Mouse (Mus musculus) activated CD4-positive, CD25-positive, alpha-beta regulatory T cell, adult 4 months (primary cell): ENCODE measurements around the gene Ubash3a. TPM values are rescaled to one million over a fixed set of nuclear protein-coding genes. Genes with fewer than 3 reads are reported as not detected.

ENCODE experiments used
- ATAC-seq: one replicate; pipeline ENCODE4 v1.8.0; 2017
- polyA plus RNA-seq, 2 experiments: library from polyadenylated mRNA; unstranded; fragments of 100-300 nt; shearing (Covaris generic); gene quantifications; one replicate each; pipeline ENCODE4 v1.2.1; 2017

Gene Ubash3a
- polyA plus RNA-seq, 2 experiments from 2014 or later: 235 to 244 TPM

DNA sequence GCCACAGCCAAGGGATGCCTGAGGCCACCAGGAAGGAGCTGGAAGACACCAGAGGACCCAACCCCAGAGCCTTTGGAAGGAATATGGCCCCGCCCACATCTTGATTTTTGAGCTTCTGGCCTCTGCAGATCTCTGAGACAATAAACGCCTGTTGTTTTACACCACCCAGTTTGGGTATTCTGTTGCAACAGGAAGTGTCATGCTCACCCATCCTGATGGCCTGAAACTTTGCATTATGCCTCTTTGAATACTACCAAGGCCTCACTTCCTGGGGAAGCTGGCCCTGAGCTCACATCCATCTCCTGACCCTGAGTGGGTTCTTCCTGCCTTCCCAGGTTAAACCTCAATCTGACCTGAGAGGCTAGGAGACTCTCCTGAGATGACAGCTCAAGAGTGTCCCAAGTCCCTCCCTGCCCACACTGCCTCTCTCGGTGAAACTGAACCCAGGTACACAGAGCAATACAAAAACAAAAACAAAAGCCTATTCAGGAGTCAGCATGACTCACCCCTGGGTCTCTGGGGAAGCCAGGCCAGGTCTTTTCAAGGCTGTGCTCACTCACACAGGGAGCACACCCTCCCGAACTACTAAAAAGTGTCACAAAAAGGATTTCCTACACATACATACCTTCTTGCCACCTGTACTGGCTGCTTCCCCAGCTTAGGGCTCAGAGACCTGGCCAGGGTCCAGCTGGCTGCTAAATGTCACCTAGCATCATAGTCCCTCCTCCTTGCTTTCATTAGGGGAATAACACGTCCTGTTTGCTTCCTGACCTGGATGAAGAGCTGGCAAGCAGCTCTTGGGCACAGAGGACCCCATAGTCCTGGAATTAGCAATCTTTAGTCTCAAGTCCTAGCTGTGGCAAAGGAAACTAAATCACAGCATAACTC is 8.6 kb downstream of the Ubash3a start:
- ATAC-seq: peak; percentile 12

- ATAC-seq: no peak
Measured at GRCm38 (mm10) chr17:31222810-31223310, 15.2 kb downstream of the Ubash3a start.

GRCm38 (mm10) chr17:31223835-31224234 is 16.2 kb downstream of the Ubash3a start:
- peak; percentile 82 for ATAC-seq

- ATAC-seq: no peak
Measured at GRCm38 (mm10) chr17:31224591-31224990, 16.9 kb downstream of the Ubash3a start.

- ATAC-seq: no peak
Measured at GRCm38 (mm10) chr17:31226368-31226767, 18.7 kb downstream of the Ubash3a start.

DNA sequence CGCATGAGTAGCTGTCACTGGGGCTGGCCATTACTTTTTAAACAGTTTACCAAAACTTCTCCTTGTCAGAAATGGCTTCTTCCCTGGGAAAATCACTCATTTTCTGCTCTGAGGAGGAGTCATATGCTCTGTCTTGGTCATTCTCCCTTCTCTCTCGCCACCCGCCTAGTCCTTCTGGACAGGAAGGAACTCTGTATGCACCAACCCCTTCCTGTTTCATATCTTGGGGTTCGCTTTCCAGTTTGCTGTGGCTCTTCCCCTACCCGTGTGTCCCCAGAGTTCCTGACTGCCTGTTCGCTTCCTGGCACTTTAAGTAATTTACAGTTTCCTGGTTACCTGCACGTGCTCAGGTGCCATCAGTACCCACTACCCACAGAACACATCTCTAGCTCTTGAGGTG is 19.3 kb downstream of the Ubash3a start:
- no peak for ATAC-seq

- ATAC-seq: no peak
Measured at GRCm38 (mm10) chr17:31231780-31232179, 24.1 kb downstream of the Ubash3a start.

- no peak for ATAC-seq
Measured at GRCm38 (mm10) chr17:31232251-31233010, 24.8 kb downstream of the Ubash3a start.

- ATAC-seq: no peak
Measured at GRCm38 (mm10) chr17:31235915-31236314, 28.2 kb downstream of the Ubash3a start.

DNA sequence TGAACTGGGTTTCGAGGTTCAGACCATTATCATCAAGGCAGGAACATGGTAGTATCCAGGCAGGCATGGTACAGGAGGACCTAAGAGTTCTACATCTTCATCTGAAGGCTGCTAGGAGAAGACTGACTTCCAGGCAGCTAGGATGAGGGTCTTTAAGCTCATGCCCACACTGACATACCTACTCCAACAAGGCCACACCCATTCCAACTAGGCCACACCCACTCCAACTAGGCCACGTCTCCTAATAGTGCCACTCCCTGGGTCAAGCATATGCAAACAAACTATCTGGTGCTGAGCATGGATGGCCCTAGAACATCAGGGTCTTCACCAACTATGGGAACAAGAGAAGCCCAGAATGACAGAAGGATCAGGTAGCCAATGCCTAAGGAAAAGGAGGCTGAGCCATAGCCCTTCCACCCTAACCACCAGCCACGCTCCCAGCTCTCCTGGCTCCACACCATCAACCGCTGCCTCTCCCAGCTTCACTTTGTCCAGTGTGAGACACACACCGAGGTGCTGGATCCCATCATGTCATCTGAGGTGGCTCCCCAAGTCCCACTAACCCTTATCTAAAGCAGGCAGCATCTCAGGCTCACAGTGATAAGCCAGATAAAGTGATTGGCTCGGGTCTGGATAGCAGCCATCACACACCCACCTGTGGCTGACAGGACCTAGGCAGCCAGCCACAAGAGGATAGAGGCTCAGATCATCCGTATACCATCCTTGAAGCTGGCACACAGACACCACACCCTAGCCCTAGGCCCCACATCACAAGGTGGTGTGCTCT is 30.8 kb downstream of the Ubash3a start:
- no peak for ATAC-seq

DNA sequence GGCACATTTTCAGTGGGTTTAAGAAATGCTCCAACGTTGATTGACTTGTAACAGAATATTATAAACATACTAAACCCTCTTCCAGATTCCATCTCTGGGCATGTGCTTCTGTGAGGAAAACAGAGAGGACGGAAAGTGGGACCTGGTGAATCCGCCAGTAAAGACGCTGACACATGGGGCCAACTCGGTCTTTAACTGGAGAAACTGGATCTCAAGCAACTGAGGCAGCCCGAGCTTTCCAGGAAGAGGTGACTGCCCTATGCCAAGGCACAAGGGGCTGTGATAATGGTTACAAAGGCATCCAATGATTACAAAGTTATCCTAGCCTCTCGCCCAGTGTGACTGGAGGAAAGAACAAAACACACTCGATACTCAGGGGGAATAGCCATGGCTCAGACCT is 33.5 kb downstream of the Ubash3a start:
- ATAC-seq: no peak

DNA sequence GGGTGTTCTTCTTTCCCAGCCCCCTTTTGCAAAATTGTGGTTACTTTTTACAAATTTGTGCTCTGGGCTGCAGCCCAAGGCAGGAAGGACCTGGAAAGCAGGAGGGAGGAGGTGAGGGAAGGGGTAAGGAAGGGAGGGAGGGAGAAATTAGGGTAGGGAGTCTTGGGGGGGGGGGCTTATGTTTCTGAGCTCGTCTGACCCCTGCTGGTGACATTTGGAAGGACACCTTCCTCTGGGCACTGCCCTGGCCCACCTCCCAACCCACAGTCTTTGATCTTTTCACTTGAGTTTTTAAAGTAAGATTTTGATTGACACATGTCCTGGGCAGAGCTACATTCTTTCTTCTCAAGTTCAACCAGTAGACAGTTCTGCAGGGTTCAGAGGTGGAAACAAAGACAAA is 35.1 kb downstream of the Ubash3a start:
- no peak for ATAC-seq

GRCm38 (mm10) chr17:31245321-31245720 is 37.6 kb downstream of the Ubash3a start:
- ATAC-seq: no peak

DNA sequence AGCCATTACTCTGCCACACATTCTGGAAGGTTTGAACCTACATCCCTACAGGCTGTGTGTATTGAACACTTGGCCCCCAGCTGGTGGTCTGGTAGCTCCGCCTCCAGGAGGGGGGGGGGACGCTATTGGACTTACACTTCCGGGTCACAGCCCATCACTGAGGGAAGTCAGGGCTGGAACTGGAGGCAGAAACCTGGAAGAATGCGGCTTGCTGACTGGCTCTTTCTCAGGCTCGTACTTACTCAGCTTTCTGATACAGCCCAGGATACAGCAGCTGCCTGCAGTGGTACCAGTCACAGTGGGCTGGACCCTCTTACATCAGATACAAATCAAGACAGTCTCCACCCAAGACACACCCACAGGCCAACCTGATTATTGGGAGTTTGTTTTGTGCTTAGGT is 39.5 kb downstream of the Ubash3a start:
- ATAC-seq: no peak

DNA sequence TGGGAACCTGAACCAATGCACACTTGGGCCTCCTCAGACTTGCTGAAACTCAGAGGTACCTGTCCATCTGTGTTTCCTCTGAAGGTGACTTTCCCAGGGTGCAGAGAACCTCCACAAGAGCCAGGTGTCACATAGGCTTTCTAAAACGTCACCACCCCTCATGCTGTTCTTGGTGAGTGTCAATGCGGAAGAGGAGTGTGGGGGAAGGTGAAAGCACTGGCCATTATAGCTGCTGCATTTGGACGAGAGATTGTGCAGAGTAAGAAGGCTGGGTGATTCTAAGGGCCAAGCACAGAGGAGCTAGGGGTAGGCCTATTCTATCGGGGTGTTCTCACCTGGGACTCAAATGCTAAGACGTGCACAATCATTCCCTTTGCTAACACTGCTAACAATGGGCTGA is 46.3 kb downstream of the Ubash3a start:
- ATAC-seq: no peak

GRCm38 (mm10) chr17:31254463-31254931 is 46.8 kb downstream of the Ubash3a start:
- peak; percentile 66 for ATAC-seq

GRCm38 (mm10) chr17:31257149-31257548 is 49.5 kb downstream of the Ubash3a start:
- no peak for ATAC-seq

DNA sequence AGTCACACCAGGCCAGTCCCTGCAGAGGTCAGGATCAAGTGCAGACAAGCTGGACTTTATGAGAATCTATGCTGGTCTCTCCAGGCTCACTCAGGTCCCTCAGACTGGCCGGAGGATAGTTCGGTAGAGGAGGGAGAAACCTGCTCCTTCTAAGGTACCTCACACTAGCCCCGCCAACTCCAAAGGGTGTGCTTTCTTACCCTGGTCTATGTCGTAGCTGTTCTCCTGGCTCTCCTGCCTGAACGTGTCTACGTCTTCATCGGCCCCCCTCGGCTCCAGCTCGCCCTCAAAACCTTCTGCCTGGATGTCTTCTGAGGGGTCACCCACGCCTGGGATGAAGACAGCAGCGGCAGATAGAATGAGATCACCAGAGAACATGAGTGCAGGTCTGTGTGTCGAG is 50.2 kb downstream of the Ubash3a start:
- no peak for ATAC-seq

DNA sequence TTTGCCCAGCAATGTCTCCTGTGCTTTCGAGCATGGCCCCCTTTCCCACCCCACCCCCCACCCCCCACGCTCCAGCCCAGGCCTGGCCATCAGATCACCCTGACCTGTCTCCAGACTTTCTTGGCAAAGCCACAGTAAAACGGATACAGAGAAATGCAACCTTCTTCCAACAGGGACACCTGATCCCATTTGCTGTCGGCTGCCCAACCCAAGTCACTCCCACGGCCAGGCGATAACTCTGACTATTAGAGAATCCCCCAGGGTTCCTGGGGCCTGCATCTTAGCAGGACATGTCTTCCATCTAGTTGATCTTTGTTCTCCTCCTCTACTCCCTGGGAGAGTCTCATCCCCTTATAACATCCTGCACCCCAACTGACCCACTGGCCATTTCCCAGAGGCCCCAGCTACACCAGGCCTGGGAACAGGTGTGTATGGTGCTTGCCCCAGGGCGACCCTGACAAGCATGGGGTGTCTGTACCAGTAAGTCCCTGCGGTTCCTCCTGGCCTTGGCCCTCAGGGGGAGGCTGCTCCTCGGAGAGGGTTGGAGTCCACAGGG is 50.7 kb downstream of the Ubash3a start:
- no peak for ATAC-seq

DNA sequence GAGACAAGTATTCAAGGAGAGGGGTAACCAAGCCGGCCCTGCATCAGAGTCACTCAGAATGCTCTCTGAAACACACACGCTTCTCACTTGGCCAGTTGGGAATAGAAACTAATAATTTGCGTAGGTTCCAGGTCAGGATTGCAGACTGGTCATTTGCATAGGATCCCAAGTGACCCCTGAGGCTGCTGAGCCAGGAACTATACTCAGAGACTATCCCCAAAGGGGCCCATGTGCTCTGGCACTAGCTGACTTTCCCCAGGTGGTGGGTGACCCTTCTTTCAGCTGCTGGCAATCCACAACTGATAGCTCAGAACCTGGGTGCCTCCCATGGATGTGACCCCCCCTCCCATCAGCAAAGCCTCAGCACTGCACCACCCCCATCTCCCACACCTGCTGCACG is 51.5 kb downstream of the Ubash3a start:
- ATAC-seq: no peak

DNA sequence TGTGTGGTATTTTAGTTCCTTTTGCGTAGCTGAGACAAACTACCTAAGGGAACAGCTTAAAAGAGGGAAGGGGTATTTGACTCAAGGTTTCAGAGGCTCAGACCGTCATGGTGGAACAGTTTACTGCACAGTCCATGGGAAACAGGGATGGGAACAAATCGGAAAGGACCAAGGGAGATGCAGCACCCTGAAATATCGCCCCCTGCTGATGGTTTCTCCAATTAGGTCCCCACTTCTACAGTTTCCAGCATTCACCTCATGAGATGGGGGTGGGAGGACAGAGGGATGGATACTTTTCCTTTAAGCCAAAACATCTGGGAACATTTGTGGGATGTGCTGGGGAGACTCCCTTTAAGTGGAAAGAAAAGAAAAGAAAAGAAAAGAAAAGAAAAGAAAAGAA is 52.2 kb downstream of the Ubash3a start:
- ATAC-seq: no peak

DNA sequence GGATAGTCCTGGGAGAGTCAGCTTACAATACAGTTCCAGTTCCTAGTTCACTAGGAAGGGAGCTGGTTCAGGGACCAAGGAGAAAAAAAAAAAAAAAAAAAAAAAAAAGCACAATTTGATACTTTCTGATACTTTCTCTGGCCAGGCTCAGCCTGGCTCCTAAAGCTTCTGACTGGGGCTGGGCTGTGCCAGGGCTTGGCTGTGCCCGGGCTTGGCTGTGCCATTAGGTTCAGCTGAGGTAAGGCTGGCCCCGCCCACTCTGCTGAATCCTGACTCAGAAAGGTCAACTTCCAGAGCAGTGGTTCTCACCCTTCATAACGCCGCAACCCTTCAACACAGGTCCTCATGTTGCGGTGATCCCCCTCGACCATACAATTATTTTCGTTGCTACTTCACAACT is 52.8 kb downstream of the Ubash3a start:
- no peak for ATAC-seq
